Mouse (Mus musculus) heart, embryonic 11.5 days (tissue): Measurements from ENCODE around the gene Mybl2. TPM values are rescaled to one million over a fixed set of nuclear protein-coding genes. Genes with fewer than 3 reads are reported as not detected.

Experiments
- ATAC-seq: fragments of 200-750 bp; cut with Nextera tagmentation; replicated peaks from 2 replicates; pipeline ENCODE4 v1.8.0; 2017; ENCODE audit warnings: moderate library complexity; ENCODE audit not compliant: insufficient number of reproducible peaks, low FRiP score, low TSS enrichment
- H3K27ac ChIP-seq: fragments of 300-500 bp; sonication (generic); 2 replicates; pipeline ENCODE4 v1.5.1; 2014; ENCODE audit warnings: mild to moderate bottlenecking, low read depth, low read length
- H3K27me3 ChIP-seq: fragments of 300-500 bp; sonication (generic); 2 replicates; pipeline ENCODE4 v1.6.1; 2014; ENCODE audit warnings: mild to moderate bottlenecking, low read length, mixed read lengths; ENCODE audit not compliant: control insufficient read depth, insufficient read depth
- H3K36me3 ChIP-seq: fragments of 300-500 bp; sonication (generic); 2 replicates; pipeline ENCODE4 v1.6.1; 2014; ENCODE audit warnings: mild to moderate bottlenecking, low read length, moderate library complexity, mixed read lengths; ENCODE audit not compliant: control insufficient read depth, insufficient read depth
- H3K4me1 ChIP-seq: fragments of 300-500 bp; sonication (generic); 2 replicates; pipeline ENCODE4 v1.6.1; 2014; ENCODE audit warnings: low read length; ENCODE audit not compliant: control insufficient read depth, insufficient read depth
- H3K4me2 ChIP-seq: fragments of 300-500 bp; sonication (generic); 2 replicates; pipeline ENCODE4 v1.6.1; 2014; ENCODE audit warnings: mild to moderate bottlenecking, moderate library complexity
- H3K4me3 ChIP-seq: fragments of 300-500 bp; sonication (generic); 2 replicates; pipeline ENCODE4 v1.5.1; 2014; ENCODE audit warnings: low read depth, low read length
- H3K9ac ChIP-seq: fragments of 300-500 bp; sonication (generic); 2 replicates; pipeline ENCODE4 v1.6.1; 2014; ENCODE audit warnings: mild to moderate bottlenecking, low read depth, low read length, moderate library complexity
- H3K9me3 ChIP-seq: fragments of 300-500 bp; sonication (generic); replicated peaks from 2 replicates; pipeline ENCODE4 v1.6.1; 2016; ENCODE audit warnings: low read length; ENCODE audit not compliant: control insufficient read depth
- WGBS: fragments of 180-500 bp; shearing (Covaris S2); extraction: QIAGEN DNeasy Blood & Tissue Kit; methylation state at CpG from one replicate; pipeline ENCODE4 v1.1.7; 2014; ENCODE audit not compliant: insufficient replicate concordance; 5-methylcytosine and 5-hydroxymethylcytosine counted together
- polyA plus RNA-seq: library from polyadenylated mRNA; unstranded; fragments of >200 nt; fragmentation: Nextera tagmentation; extraction: Ambion mirVana; gene quantifications from 2 replicates; pipeline ENCODE4 v1.2.1, GENCODE M21; 2014

Gene Mybl2
- polyA plus RNA-seq, 1 experiment from 2014 or later, result 18.3 TPM

GRCm38 (mm10) chr2:163094909-163095308 lies 40.4 kb downstream of the Mybl2 start:
- whole genome bisulfite sequencing, result 82% methylated on average over 10 of the region's 10 CpGs
- Histone ChIP-seq H3K27ac (no peak overlapping the region), H3K4me2 (no peak overlapping the region), H3K4me3 (no peak overlapping the region), H3K27me3 (no peaks in the 10 kb centered on the region), H3K9ac (no peak overlapping the region), H3K9me3 (no peaks in the 10 kb centered on the region), H3K36me3 (no peaks in the 10 kb centered on the region), H3K4me1 (no peaks in the 10 kb centered on the region)
- ATAC-seq, result no peak

GRCm38 (mm10) chr2:163095784-163096183 lies 41.3 kb downstream of the Mybl2 start:
- no peaks in the 10 kb centered on the region for H3K4me1 ChIP-seq
- no peak for ATAC-seq
- 59% methylated on average over 3 of the region's 3 CpGs for WGBS

GRCm38 (mm10) chr2:163099919-163100318 lies 45.4 kb downstream of the Mybl2 start:
- Histone ChIP-seq H3K27me3 (no peaks in the 10 kb centered on the region), H3K4me3 (no peak overlapping the region), H3K4me1 (0 out of 2 replicates have a peak, but pooled peaks cover 2% of the 10 kb centered on the region), H3K9ac (no peak overlapping the region), H3K4me2 (no peak overlapping the region), H3K36me3 (no peaks in the 10 kb centered on the region), H3K9me3 (no peaks in the 10 kb centered on the region), H3K27ac (no peak overlapping the region)
- 42% methylated on average over 8 of the region's 8 CpGs for WGBS
- no peak for ATAC-seq

More at GRCm38 (mm10) chr2:163095784-163096183, 41.3 kb downstream of the Mybl2 start:
- Histone ChIP-seq H3K27me3 (no peaks in the 10 kb centered on the region), H3K4me3 (no peak overlapping the region), H3K9ac (no peak overlapping the region), H3K9me3 (no peaks in the 10 kb centered on the region), H3K4me2 (no peak overlapping the region), H3K27ac (no peak overlapping the region), H3K36me3 (no peaks in the 10 kb centered on the region)

- H3K4me2 ChIP-seq, result no peak overlapping the region
- no peaks in the 10 kb centered on the region for H3K36me3 ChIP-seq
- no peak for ATAC-seq
These were observed 46.1 kb downstream of the Mybl2 start for GRCm38 (mm10) chr2:163100551-163100950.

GRCm38 (mm10) chr2:163101646-163102203 lies 47.2 kb downstream of the Mybl2 start:
- no peak overlapping the region for H3K4me3 ChIP-seq
- H3K27ac ChIP-seq, result no peak overlapping the region
- H3K27me3 ChIP-seq, result no peaks in the 10 kb centered on the region
- H3K36me3 ChIP-seq, result no peaks in the 10 kb centered on the region
- H3K4me1 ChIP-seq, result 0 out of 2 replicates have a peak, but pooled peaks cover 2% of the 10 kb centered on the region
- 5% methylated on average over 10 of the region's 10 CpGs for WGBS
- no peak; the same call in 1 of the 2 replicates for ATAC-seq
- H3K9me3 ChIP-seq, result no peaks in the 10 kb centered on the region
- H3K4me2 ChIP-seq, result no peak overlapping the region
- no peak overlapping the region for H3K9ac ChIP-seq

More at GRCm38 (mm10) chr2:163100551-163100950, 46.1 kb downstream of the Mybl2 start:
- 70% methylated on average over 5 of the region's 5 CpGs for WGBS
- Histone ChIP-seq H3K4me3 (no peak overlapping the region), H3K9me3 (no peaks in the 10 kb centered on the region), H3K4me1 (0 out of 2 replicates have a peak, but pooled peaks cover 2% of the 10 kb centered on the region), H3K9ac (no peak overlapping the region), H3K27me3 (no peaks in the 10 kb centered on the region), H3K27ac (no peak overlapping the region)

GRCm38 (mm10) chr2:163102216-163102615 lies 47.7 kb downstream of the Mybl2 start:
- Histone ChIP-seq H3K36me3 (no peaks in the 10 kb centered on the region), H3K27ac (no peak overlapping the region), H3K4me3 (no peak overlapping the region), H3K9me3 (no peaks in the 10 kb centered on the region), H3K9ac (no peak overlapping the region), H3K4me2 (no peak overlapping the region), H3K4me1 (0 out of 2 replicates have a peak, but pooled peaks cover 2% of the 10 kb centered on the region), H3K27me3 (no peaks in the 10 kb centered on the region)
- no peak for ATAC-seq
- WGBS, result 56% methylated on average over 7 of the region's 7 CpGs

GRCm38 (mm10) chr2:163102900-163103653 lies 48.6 kb downstream of the Mybl2 start:
- Histone ChIP-seq H3K4me2 (no peak overlapping the region), H3K4me3 (no peak overlapping the region), H3K9ac (no peak overlapping the region), H3K4me1 (0 out of 2 replicates have a peak, but pooled peaks cover 2% of the 10 kb centered on the region), H3K36me3 (no peaks in the 10 kb centered on the region), H3K27ac (no peak overlapping the region), H3K27me3 (no peaks in the 10 kb centered on the region), H3K9me3 (no peaks in the 10 kb centered on the region)
- WGBS, result 48% methylated on average over 18 of the region's 18 CpGs
- ATAC-seq, result no peak

- H3K27ac ChIP-seq, result no peak overlapping the region
- 74% methylated on average over 13 of the region's 13 CpGs for WGBS
- H3K4me3 ChIP-seq, result no peak overlapping the region
- no peak for ATAC-seq
- no peaks in the 10 kb centered on the region for H3K9me3 ChIP-seq
- H3K9ac ChIP-seq, result no peak overlapping the region
- H3K4me1 ChIP-seq, result 0 out of 2 replicates have a peak, but pooled peaks cover 2% of the 10 kb centered on the region
- H3K4me2 ChIP-seq, result no peak overlapping the region
- H3K36me3 ChIP-seq, result no peaks in the 10 kb centered on the region
- no peaks in the 10 kb centered on the region for H3K27me3 ChIP-seq
These were observed 49.7 kb downstream of the Mybl2 start for GRCm38 (mm10) chr2:163104086-163104770.
